Mouse (Mus musculus): ENCODE results near the gene Chrna3. TPM values are rescaled to one million over a fixed set of nuclear protein-coding genes. Genes with fewer than 3 reads are reported as not detected.

Gene Chrna3
- polyA plus RNA-seq, 1 experiment from 2014 or later = 4.5 TPM

- Histone ChIP-seq H3K36me3 (ENCODE audit: poor library complexity, severe bottlenecking) (no peaks in the 10 kb centered on the region), H3K4me2 (no peak overlapping the region), H3K9ac (no peak overlapping the region), H3K27me3 (no peaks in the 10 kb centered on the region), H3K27ac (no peak overlapping the region), H3K4me1 (peaks cover 11% of the 10 kb centered on the region; the same call in 1 of the 2 replicates), H3K4me3 (no peak overlapping the region), H3K9me3 (replicated peaks) (no peaks in the 10 kb centered on the region)
- ATAC-seq = no peak
- 78% methylated on average over 8 of the region's 8 CpGs for WGBS
Observed at GRCm38 (mm10) chr9:55038948-55039347, 12.6 kb upstream of the Chrna3 start.

- H3K9ac ChIP-seq = no peak overlapping the region
- H3K9me3 ChIP-seq (replicated peaks) = no peaks in the 10 kb centered on the region
- H3K27ac ChIP-seq = no peak overlapping the region
- H3K4me1 ChIP-seq = peaks cover 2% of the 10 kb centered on the region
- H3K4me3 ChIP-seq = no peak overlapping the region
- H3K4me2 ChIP-seq = no peak overlapping the region
- H3K27me3 ChIP-seq = peaks cover 18% of the 10 kb centered on the region
- 38% methylated on average over 6 of the region's 6 CpGs for WGBS
- no peaks in the 10 kb centered on the region for H3K36me3 ChIP-seq (ENCODE audit: poor library complexity, severe bottlenecking)
- ATAC-seq = no peak
Observed at GRCm38 (mm10) chr9:55031435-55032167, 5.2 kb upstream of the Chrna3 start.

- no peaks in the 10 kb centered on the region for H3K36me3 ChIP-seq (ENCODE audit: poor library complexity, severe bottlenecking)
- WGBS = 7% methylated on average over 38 of the region's 38 CpGs
- no peaks in the 10 kb centered on the region for H3K9me3 ChIP-seq (replicated peaks)
- H3K4me1 ChIP-seq = peaks cover 17% of the 10 kb centered on the region
- ATAC-seq = peak; percentile 44
- H3K4me2 ChIP-seq = peak overlapping the region; percentile 88
- peaks cover 45% of the 10 kb centered on the region for H3K27me3 ChIP-seq
- peak overlapping the region; percentile 53 for H3K4me3 ChIP-seq
- H3K9ac ChIP-seq = peak overlapping the region; percentile 71
- no peak overlapping the region for H3K27ac ChIP-seq
Observed at GRCm38 (mm10) chr9:55025534-55026274, 658 bp downstream of the Chrna3 start.

GRCm38 (mm10) chr9:55023902-55024583, 2.3 kb downstream of the Chrna3 start:
- Histone ChIP-seq H3K4me1 (peaks cover 17% of the 10 kb centered on the region), H3K4me3 (no peak overlapping the region), H3K9ac (no peak overlapping the region), H3K9me3 (replicated peaks) (no peaks in the 10 kb centered on the region), H3K36me3 (ENCODE audit: poor library complexity, severe bottlenecking) (no peaks in the 10 kb centered on the region), H3K27me3 (peaks cover 45% of the 10 kb centered on the region), H3K27ac (no peak overlapping the region), H3K4me2 (no peak overlapping the region)
- 39% methylated on average over 13 of the region's 13 CpGs for WGBS
- ATAC-seq = peak; percentile 28; the same call in 1 of the 2 replicates

- Histone ChIP-seq H3K4me3 (no peak overlapping the region), H3K4me1 (peaks cover 17% of the 10 kb centered on the region), H3K27ac (no peak overlapping the region), H3K27me3 (peaks cover 42% of the 10 kb centered on the region), H3K36me3 (ENCODE audit: poor library complexity, severe bottlenecking) (no peaks in the 10 kb centered on the region), H3K9ac (no peak overlapping the region), H3K4me2 (no peak overlapping the region), H3K9me3 (replicated peaks) (no peaks in the 10 kb centered on the region)
- ATAC-seq = no peak
- 87% methylated on average over 5 of the region's 5 CpGs for WGBS
Observed at GRCm38 (mm10) chr9:55023326-55023725, 3.0 kb downstream of the Chrna3 start.

- no peak overlapping the region for H3K4me2 ChIP-seq
- no peak for ATAC-seq
- 88% methylated on average over 3 of the region's 3 CpGs for WGBS
Observed at GRCm38 (mm10) chr9:55016926-55017325, 9.4 kb downstream of the Chrna3 start.

GRCm38 (mm10) chr9:55010588-55011350, 15.6 kb downstream of the Chrna3 start:
- Histone ChIP-seq H3K9me3 (replicated peaks) (no peaks in the 10 kb centered on the region), H3K27ac (no peak overlapping the region), H3K9ac (no peak overlapping the region), H3K36me3 (ENCODE audit: poor library complexity, severe bottlenecking) (0 out of 2 replicates have a peak, but pooled peaks cover 3% of the 10 kb centered on the region), H3K4me1 (no peaks in the 10 kb centered on the region), H3K4me3 (no peak overlapping the region), H3K4me2 (no peak overlapping the region), H3K27me3 (no peaks in the 10 kb centered on the region)
- 59% methylated on average over 6 of the region's 6 CpGs for WGBS
- ATAC-seq = no peak

More at GRCm38 (mm10) chr9:55016926-55017325, 9.4 kb downstream of the Chrna3 start:
- Histone ChIP-seq H3K9ac (no peak overlapping the region), H3K4me1 (no peaks in the 10 kb centered on the region), H3K27ac (no peak overlapping the region), H3K36me3 (ENCODE audit: poor library complexity, severe bottlenecking) (0 out of 2 replicates have a peak, but pooled peaks cover 3% of the 10 kb centered on the region), H3K27me3 (no peaks in the 10 kb centered on the region), H3K9me3 (replicated peaks) (no peaks in the 10 kb centered on the region), H3K4me3 (no peak overlapping the region)

GRCm38 (mm10) chr9:55009692-55010091, 16.7 kb downstream of the Chrna3 start:
- H3K4me2 ChIP-seq = no peak overlapping the region
- H3K4me3 ChIP-seq = no peak overlapping the region
- no peaks in the 10 kb centered on the region for H3K27me3 ChIP-seq
- H3K9me3 ChIP-seq (replicated peaks) = no peaks in the 10 kb centered on the region
- WGBS = 88% methylated on average over 2 of the region's 2 CpGs
- no peaks in the 10 kb centered on the region for H3K4me1 ChIP-seq
- H3K27ac ChIP-seq = no peak overlapping the region
- H3K36me3 ChIP-seq (ENCODE audit: poor library complexity, severe bottlenecking) = no peaks in the 10 kb centered on the region
- H3K9ac ChIP-seq = no peak overlapping the region
- ATAC-seq = no peak

GRCm38 (mm10) chr9:55003609-55004008, 22.8 kb downstream of the Chrna3 start:
- Histone ChIP-seq H3K9me3 (replicated peaks) (no peaks in the 10 kb centered on the region), H3K4me1 (no peaks in the 10 kb centered on the region), H3K36me3 (ENCODE audit: poor library complexity, severe bottlenecking) (no peaks in the 10 kb centered on the region), H3K27me3 (no peaks in the 10 kb centered on the region), H3K9ac (no peak overlapping the region), H3K27ac (no peak overlapping the region), H3K4me3 (no peak overlapping the region), H3K4me2 (no peak overlapping the region)
- 75% methylated on average over 4 of the region's 4 CpGs for WGBS
- ATAC-seq = no peak

- ATAC-seq = no peak
- Histone ChIP-seq H3K36me3 (ENCODE audit: poor library complexity, severe bottlenecking) (no peaks in the 10 kb centered on the region), H3K9ac (no peak overlapping the region), H3K4me1 (no peaks in the 10 kb centered on the region), H3K9me3 (replicated peaks) (no peaks in the 10 kb centered on the region), H3K27me3 (no peaks in the 10 kb centered on the region), H3K4me2 (no peak overlapping the region), H3K27ac (no peak overlapping the region), H3K4me3 (no peak overlapping the region)
- WGBS = 90% methylated on average over 3 of the region's 3 CpGs
Observed at GRCm38 (mm10) chr9:54995645-54996044, 30.7 kb downstream of the Chrna3 start.

GRCm38 (mm10) chr9:54994381-54994780, 32.0 kb downstream of the Chrna3 start:
- no peaks in the 10 kb centered on the region for H3K4me1 ChIP-seq
- no peak overlapping the region for H3K27ac ChIP-seq
- H3K4me2 ChIP-seq = no peak overlapping the region
- ATAC-seq = no peak
- no peak overlapping the region for H3K4me3 ChIP-seq
- no peaks in the 10 kb centered on the region for H3K9me3 ChIP-seq (replicated peaks)
- H3K9ac ChIP-seq = no peak overlapping the region
- H3K36me3 ChIP-seq (ENCODE audit: poor library complexity, severe bottlenecking) = no peaks in the 10 kb centered on the region
- no peaks in the 10 kb centered on the region for H3K27me3 ChIP-seq
- 48% methylated on average over 3 of the region's 3 CpGs for WGBS
